Mouse (Mus musculus) spleen, adult 10 weeks (tissue): ENCODE data around the gene Alkbh8. TPM values are rescaled to one million over a fixed set of nuclear protein-coding genes. Genes with fewer than 3 reads are reported as not detected.

Source experiments
- polyA plus RNA-seq: library from polyadenylated mRNA; stranded (reverse); fragments of 350-450 nt; fragmentation: Illumina TruSeq; extraction: RNeasy Lipid Tissue Mini Kit (QIAGEN cat#74804); gene quantifications from one replicate; pipeline ENCODE4 v1.2.3, GENCODE M21; 2015; ENCODE audit warnings: low replicate concordance; ENCODE audit not compliant: insufficient read depth

The Alkbh8 gene
- 20.8 TPM for polyA plus RNA-seq

GRCm38 (mm10) chr9:3334962-3335767, at the start of gene Alkbh8:
Alkbh8 (plus strand) TSS chr9:3335140.

DNA sequence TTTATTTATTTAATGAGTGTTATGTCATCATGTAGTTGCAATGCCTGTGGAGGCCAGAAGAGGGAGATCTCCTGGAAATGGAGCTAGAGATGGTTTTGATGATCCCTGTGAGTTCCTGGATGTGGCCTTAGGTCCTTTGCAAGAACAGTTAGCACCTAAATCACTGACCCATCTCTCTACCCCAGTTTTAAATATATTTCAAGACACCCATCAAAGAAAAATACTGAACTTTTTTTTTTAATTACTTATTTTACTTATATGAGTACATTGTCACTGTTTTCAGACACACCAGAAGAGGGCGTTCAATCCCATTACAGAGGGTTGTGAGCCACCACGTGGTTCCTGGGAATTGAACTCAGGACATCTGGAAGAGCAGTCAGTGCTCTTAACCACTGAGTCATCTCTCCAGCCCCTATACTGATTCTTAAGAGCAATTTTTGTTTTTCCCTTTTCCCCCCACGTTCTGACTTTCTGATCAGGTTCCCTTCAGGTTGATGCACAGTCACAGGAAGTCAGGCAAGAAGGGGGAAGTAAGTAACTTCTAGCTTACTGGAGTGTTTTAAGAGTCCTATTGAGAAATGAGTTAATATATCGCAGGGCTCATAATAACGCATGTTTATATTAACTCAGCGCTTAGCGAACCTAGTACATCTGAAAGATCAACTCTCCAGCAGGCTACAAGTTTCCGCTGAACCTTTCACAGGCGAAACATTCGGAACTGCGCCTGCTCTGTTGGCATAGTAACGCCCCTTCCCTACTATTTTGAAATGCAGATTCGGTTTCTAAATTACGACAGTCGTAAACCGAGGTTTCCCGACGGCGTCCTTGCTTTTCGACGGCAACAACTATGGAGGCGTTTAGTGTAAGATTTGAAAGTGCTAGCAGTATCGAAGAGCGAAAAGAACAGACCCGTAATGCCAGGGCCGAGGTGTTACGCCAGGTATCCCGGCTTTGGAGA, 68.6 kb downstream of the Alkbh8 start, which contains the start of gene Cwf19l2:
Cwf19l2 (plus strand) TSS at position 342 of the 958 bp plus-strand sequence.

Other genes starting within 250 kb of the Alkbh8 start
- gene Cwf19l2, start 68.5 kb downstream of the Alkbh8 start, polyA plus RNA-seq = 29.2 TPM
- 1.8 TPM for gene Gucy1a2, start 197.6 kb downstream of the Alkbh8 start, polyA plus RNA-seq